Mouse (Mus musculus): Measurements from ENCODE around the gene Gxylt2. TPM values are rescaled to one million over a fixed set of nuclear protein-coding genes. Genes with fewer than 3 reads are reported as not detected.

The Gxylt2 gene
- total RNA-seq (2021): 1 to 10 TPM in 1 of 2 experiments, under 1 TPM in 1; 0.96 to 1.3 TPM

DNA sequence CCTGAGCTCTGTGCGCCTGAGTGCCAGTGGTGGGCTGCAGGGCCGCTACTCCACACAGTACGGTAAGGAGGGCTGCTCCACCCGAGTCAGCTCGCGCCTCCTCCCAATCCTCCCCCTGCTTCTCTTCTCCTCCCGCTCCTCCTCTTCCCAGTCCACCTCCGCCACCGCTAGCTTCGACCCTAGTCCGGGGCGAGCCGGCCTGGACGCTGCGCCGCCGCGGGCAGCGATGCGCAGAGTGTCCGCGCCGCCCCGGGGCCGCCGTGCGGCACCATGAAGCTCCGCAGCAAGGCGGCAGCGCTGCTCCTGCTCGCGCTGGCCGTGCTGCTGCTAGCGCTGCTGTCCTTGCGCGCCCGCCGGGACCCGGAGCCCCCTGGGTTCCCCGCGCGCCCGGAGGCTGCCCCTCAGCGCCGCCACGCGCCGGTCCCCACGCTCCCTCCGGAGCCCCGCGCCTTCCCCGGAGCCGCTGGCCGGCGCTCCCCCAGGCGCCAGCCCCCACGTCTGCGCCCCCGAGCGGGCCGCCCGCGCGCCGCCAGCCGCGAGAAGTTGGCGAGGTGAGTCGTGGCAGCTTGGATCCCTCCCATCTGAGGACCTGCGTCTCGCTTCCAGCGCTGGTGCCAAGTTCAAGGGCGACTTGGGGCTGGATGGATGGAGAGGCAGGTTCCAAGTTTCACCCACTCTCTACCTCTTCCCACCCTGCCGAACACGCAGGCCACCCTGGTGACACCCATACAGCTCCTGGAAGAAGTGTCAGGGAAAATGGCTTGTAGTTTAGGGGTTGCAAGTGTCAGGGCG lies at the start of gene Gxylt2:
TSS of gene Gxylt2 (plus strand) at position 161 of the 792 bp plus-strand sequence.
- DNase-seq (ENCODE audit: low spot score in 2 of 2): peak; percentile 34 to 48
- intact Hi-C loops (cut with DNase I): no loop called here

DNA sequence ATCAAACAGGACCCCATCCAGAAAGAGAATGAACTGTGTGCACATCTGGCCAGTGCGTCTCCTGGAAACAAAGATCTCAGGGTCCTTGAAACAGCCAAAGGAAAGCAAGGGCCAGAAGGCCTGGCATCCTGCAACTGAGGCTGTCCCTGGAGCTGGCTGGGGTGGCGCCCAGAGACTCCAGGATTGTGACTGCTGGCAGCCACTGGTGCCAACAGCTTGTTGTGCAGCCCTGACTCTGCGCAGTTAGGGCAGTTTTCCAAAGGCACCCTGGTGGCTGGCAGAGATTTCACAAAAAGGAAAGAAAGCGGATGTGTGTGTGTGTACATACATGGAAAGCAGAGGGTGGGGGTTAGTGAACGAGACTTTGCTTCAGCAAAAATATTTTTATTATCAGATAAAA lies 44.1 kb upstream of the Gxylt2 start:
- peak; percentile 32 to 39 for DNase-seq (ENCODE audit: low spot score in 2 of 2)
- intact Hi-C loops (cut with DNase I): no loop called here

DNA sequence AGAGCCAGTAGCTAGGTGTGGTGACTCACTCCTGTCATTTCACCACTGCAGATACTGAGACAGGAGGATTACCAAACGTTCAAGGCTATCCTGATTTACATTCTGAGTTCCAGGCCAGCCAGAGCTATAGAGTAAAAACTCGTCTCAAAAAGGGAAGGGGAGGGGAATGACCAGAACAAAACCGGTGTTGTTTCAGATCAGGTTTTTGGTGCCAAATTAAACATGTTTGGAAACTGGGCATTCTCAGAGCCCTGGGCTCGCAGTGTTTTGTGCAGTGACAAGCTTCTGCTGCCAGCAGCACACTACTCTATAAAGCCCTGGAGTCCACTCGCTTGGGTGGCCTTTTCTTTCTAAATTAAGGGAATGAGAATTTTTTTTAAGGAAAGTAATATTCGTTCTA lies 42.3 kb upstream of the Gxylt2 start:
- intact Hi-C loops (cut with DNase I): no loop called here
- DNase-seq (ENCODE audit: low spot score in 2 of 2): no peak

DNA sequence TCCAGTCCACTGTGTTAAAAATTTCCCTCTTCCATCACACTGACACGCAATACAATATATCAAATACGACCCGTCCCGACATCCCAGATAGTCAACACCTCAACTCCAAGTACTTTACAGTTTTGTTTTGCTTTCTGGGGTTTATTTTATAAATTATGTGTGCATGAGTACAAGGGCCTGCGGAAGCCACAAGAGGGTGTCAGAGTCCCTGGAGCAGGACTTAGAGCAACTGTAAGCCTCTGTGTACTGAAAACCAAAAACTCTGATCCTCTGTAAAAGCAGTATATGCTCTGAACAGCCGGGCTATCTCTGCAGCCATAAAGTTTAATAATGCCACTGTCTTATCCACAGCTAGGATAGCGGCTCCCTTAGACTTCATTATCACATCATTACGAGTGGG lies 36.9 kb upstream of the Gxylt2 start:
- intact Hi-C loops (cut with DNase I): no loop called here
- no peak for DNase-seq (ENCODE audit: low spot score in 2 of 2)

DNA sequence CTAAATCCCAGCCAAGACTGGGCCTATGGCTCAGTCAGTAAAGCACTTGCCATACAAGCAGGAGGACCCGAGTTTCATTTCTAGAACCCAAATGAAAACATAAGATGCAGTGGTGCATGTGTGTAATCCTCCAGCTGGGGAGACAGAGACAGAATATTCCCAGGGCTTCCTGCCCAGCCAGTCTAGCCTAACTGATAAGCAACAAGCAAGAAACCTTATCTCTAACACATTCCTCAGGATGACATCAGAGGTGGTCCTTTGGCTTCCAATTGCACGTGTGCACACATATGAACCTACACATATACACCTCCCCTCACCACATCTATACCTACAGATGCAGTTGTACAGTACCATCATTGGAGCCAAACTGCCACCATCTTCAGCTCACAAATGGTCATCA lies 35.7 kb upstream of the Gxylt2 start:
- DNase-seq (ENCODE audit: low spot score in 2 of 2): no peak
- intact Hi-C loops (cut with DNase I): no loop called here

DNA sequence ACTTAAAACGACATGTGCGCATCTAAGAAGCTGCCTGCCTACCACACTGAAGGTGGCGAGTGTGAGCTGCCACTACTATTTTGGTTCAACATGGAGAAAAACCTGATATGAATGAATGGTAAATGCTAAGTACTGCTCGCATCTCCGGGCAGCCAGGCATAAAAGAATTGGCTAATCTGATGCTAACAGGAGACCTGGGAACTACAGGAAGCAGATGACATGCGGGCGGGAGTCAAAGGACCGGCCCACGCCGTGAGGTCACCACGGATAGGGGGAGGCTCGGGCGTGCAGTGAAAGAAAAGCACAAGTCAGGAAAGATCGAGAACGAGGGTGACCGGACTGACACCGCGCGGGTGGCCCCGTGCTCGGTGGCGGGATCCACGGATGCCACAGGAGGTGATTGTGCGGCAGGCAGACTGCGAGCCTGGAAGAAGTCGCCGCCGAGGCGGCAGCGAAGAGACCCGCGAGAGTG lies 34.1 kb upstream of the Gxylt2 start:
- intact Hi-C loops (cut with DNase I): loop anchor here (10.0 kb wide), 1 partner anchor 594 kb away; no protein-coding TSS in a partner anchor
- peak in 1 of 2 experiments; percentile 46 for DNase-seq (ENCODE audit: low spot score in 2 of 2)

DNA sequence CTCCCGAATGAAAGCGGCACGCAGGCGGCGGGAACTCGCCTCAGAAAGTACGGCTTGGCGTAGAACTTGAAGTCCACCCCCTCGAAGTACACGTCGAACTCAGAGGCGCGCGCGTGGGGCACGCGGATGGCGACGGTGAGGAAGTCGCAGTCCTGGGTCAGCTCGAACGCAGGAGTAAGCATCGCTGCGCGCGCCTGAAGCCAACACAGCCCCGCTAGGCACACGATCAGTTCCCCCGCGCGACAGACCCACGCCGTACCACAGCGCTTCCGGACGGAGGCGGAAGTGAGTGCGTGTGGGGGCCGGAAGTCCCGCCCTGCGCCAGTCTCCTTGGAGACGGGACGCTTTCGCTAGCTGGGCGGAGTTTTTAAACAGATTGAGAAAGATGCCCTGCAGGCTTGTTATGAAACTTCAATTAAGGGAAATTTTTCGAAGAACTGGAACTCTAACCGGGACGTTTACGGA lies 33.6 kb upstream of the Gxylt2 start, which contains the start of gene Shq1:
TSS of gene Shq1 (minus strand) at position 278 of the 465 bp plus-strand sequence.
- intact Hi-C loops (cut with DNase I): loop anchor here (10.0 kb wide), 1 partner anchor 594 kb away; no protein-coding TSS in a partner anchor
- DNase-seq (ENCODE audit: low spot score in 2 of 2): peak; percentile 88

DNA sequence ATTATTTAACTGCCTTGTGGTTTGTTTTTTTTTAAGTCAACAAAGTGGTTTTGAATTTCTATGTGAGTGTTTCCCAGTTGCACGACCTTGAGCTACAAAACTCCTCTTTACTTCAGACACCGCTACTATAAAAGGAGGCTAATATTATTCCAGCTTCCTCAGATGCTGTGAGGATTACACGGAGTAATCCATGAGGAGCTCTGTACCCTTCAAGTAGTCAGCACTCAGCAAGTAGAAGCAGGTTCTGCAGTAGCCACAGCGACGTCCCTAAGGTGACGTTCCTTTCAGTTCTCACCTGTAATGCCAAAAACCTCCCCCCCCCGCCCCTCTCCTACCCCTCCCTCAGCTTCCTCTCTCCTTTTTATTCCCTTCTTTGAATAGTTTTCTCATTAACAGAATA lies 33.1 kb upstream of the Gxylt2 start:
- no peak for DNase-seq (ENCODE audit: low spot score in 2 of 2)
- intact Hi-C loops (cut with DNase I): loop anchor here (10.0 kb wide), 1 partner anchor 593 kb away; no protein-coding TSS in a partner anchor

DNA sequence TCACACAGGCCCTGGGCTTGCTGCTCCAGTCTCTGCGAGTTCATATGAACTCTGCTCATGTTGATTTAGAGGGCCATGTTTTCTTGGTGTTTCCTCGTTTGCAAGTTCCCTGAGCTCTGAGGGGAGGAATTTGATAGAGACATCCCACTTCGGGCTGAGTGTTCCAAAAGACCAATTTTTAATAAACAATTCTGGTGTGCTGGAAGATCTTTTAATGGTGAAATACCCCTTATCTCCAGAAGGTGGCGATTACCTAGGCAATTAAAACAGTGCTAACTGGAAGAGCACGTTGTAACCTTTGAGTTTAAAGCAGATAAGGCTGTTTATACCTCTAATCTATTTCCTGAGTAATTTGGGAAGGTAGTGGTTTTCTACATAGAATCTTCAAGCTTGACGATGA lies 29.6 kb upstream of the Gxylt2 start:
- intact Hi-C loops (cut with DNase I): loop anchor here (1.0 to 10.0 kb wide), 2 partner anchors 201 to 590 kb away; no protein-coding TSS in a partner anchor
- DNase-seq (ENCODE audit: low spot score in 2 of 2): no peak

DNA sequence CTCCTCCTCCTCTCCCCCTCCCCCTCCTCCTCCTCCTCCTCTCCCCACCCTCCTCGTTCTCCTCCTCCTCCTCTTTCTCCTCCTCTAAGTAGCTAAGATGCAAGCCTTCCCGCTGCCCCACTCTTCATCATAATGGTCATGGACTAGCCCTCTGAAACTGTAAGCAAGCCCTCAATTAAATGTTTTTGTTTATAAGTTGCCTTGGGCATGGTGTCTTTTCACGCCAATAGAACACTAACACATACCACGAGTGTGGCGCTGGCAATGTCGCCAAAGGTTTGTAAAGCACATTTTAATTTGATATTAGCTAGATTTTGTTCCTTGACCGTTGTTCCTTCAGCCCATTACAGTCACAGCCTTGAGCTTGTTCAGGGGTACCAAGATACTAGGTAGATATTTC lies 28.1 kb upstream of the Gxylt2 start:
- intact Hi-C loops (cut with DNase I): loop anchor here (2.0 to 10.0 kb wide), 2 partner anchors 158 to 588 kb away; no protein-coding TSS in a partner anchor
- DNase-seq (ENCODE audit: low spot score in 2 of 2): no peak

DNA sequence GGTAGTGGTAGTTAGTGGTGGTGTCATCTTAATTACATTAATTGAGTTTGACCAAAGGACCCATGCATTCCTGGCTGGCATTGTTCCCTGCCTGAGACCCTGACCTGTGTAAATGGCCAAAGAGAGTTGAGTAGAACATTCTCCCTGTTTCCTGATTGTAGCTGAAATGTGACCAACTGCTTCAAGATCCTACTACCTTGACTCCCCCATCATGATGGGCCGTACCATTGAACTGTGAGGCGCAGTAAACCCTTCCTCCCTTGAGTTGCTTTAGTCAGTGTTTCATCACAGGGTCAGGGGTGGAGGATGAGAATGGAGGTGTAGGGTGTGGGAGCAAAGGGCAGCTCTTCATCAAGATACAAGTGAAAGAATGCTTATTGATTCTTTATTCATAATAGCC lies 25.9 kb upstream of the Gxylt2 start:
- intact Hi-C loops (cut with DNase I): loop anchor here (10.0 kb wide), 1 partner anchor 586 kb away; no protein-coding TSS in a partner anchor
- no peak for DNase-seq (ENCODE audit: low spot score in 2 of 2)

DNA sequence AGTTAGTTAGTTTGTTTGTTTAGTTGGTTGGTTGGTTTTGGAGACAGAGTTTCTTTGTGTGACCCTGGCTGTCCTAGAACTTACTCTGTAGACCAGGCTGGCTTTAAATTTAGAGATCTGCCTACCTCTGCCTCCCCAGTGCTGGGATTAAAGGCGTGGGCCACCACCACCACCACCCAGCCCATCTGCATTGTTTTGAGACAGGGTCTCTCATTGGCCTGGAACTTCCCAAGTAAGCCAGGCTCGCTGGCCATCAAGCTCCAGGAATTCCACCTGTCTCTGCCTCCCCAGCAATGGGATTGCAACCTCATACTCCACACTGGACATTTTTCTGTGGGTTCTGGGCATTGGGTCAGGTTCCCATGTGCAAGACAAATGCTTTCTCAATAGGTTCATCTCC lies 18.2 kb upstream of the Gxylt2 start:
- DNase-seq (ENCODE audit: low spot score in 2 of 2): no peak
- intact Hi-C loops (cut with DNase I): no loop called here

DNA sequence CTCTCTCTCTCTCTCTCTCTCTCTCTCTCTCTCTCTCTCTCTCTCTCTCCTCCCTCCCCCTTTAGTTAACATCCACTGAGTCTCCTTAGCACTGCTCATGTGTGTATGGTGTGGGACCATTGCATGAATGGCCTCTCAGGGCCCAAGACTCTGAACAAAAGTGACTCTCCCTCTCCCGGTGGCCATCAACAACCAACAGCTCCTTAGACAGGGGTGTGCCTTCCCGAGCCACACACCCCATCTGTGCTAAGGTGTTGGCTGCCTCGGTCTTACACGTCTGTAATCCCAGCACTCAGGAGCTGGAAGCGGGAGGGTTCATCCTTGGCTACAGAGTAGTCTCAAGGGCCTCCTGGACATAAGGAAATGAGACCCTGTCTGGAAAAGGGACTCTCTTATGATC lies 4.5 kb upstream of the Gxylt2 start:
- intact Hi-C loops (cut with DNase I): no loop called here
- DNase-seq (ENCODE audit: low spot score in 2 of 2): no peak

DNA sequence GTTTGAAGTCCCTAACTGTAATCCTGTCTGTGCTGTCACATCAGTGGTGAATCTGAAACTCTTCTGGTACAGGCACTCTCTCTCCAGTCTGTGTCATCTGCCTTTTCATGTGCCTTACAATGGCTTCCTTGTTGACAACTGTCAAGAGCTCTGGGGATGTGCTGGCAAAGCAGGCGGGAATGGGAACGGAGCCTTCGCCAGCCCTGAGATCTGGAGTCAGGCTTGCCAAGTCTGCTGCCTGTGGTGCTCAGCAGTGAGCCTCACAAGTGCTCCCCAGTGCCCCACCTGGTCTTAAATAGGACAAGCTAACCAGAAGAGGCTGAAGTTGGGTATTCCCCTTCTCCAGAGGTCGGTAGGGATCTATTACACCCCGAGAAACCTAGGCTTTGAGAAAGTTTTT lies 3.8 kb upstream of the Gxylt2 start:
- intact Hi-C loops (cut with DNase I): no loop called here
- no peak for DNase-seq (ENCODE audit: low spot score in 2 of 2)

DNA sequence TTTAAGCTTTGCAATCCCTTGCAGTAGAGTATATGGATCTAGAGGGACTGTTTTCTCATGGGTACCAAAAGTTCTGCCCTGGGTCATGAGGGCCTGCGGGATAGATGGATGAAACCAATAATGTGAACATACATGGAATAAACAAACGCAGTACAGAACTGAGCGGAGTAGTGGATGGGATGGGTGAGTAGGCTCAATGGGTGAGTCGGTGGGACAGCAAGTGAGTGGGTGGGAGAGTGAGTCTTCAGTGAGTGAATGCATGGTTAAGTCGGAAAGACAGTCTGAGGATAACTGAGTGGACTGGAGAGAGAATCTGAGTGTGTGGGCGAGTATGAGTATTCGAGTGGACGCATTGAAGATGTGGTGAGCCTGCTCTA lies 349 bp upstream of the Gxylt2 start:
- intact Hi-C loops (cut with DNase I): no loop called here
- DNase-seq (ENCODE audit: low spot score in 2 of 2): no peak

DNA sequence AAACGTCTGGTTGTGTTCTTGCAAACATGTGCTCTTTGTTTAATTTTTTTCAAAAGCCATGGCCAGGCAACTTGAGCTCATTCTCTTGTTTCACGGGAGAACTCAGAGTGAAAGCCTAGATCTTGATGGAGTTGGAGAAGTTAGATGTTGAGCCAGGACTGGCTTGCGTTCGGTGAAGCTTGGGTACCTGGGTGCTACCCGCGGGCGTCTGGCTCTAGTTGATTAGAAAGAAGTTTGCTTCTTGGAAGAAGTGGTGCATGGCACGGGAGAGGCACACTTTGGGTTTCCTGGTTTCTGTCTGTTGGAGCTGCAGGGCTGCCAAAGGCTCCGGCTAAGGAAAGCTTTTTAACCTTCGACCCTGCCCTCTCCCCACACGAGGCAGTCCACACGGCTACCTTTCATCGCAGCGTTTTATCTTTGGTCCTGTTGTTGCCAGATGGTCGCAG lies 855 bp downstream of the Gxylt2 start:
- DNase-seq (ENCODE audit: low spot score in 2 of 2): peak in 1 of 2 experiments; percentile 9
- intact Hi-C loops (cut with DNase I): no loop called here

DNA sequence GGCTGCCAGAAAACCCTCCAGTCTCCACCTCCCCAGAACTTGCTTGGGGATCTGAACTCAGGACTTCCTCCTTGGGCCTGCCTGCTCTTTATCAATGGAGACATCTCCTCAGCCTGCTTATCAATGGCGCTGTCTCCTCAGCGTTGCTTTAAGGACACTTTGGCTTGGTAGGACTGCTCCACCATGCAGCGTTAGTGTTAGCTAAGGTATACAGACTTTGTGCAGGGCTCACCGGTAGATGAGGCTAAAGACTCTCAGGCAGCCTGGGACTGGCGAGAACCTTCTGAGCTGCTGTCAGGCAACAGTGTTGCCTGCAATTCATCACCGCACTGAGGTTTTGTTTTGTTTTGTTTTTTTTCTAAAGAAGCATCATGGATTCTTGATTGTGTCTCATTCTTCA lies 2.3 kb downstream of the Gxylt2 start:
- DNase-seq (ENCODE audit: low spot score in 2 of 2): no peak
- intact Hi-C loops (cut with DNase I): no loop called here

DNA sequence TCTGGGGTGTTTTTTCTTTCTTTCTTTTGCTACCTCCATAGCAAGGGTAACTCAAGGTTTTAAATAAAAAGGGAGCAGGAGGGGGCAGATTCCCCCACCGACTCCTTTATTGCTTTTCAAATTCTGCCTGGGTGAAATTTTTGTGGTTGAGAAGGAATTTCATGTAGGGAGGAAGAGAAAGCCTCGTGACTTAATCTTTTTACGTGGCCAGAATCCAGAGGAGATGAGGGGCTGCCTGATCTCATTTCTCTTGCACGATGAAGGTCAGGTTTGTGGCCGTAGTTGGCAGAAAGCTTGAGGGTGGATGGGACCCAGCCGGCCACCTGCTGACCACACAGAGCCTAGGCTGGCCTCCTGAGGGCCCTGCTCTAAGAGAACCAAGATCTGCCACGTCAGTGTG lies 3.0 kb downstream of the Gxylt2 start:
- intact Hi-C loops (cut with DNase I): no loop called here
- no peak for DNase-seq (ENCODE audit: low spot score in 2 of 2)

DNA sequence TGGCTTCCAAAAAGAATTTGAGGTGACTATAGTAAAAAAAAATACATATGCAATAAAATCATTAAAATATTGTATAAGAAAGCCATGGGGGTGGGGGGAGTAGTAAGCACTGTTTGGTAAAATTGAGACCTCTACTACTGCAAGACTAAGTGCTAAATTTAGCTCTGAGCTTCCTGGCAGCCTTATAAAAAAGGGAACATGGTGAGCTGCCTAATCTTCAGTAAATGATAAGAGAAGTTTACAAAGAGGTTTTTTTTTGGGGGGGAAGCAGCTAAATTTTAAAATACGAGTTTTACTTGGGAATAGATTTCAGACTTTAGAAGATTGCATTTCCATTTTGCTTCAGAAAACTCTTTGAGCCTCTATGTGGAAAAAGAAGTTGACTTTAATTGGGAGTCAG lies 3.7 kb downstream of the Gxylt2 start:
- no peak for DNase-seq (ENCODE audit: low spot score in 2 of 2)
- intact Hi-C loops (cut with DNase I): no loop called here

DNA sequence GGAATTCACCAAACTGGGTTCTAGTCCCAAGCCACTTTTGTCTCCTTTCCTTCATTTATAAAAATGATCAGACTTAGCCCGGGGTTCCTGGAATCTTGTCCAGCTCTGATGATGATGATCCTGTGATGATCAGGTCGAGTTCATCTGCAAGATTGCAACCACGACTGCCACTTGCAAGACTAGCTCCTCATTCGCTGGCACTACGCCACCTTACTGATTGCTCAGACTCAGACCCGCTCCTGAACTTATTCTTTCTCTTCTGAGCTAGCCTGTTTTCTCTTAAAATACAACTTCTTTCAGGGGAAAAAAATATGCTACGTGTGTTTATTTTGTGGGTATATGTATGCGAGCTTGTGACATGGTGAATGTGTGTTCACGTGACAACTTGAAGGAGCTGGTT lies 4.5 kb downstream of the Gxylt2 start:
- DNase-seq (ENCODE audit: low spot score in 2 of 2): no peak
- intact Hi-C loops (cut with DNase I): no loop called here

DNA sequence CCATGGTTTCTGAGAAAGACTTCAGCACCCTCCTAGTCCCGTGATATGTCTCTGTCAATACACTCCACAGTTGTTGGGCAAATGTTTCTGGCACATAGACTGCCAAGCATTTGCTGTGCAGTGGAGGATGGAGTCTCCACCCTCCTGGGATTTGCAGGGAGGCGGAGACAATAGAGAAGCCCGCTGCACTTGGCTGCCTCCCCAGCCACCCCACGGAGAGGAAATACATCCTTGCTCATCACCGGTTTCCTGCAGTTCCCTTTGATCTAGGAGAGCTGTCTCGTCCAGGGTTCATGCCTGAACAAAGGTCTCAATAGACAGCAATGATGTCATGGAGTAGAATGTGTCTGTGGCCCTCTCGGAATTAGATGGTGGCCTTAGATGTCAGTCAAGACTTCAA lies 4.9 kb downstream of the Gxylt2 start:
- DNase-seq (ENCODE audit: low spot score in 2 of 2): no peak
- intact Hi-C loops (cut with DNase I): no loop called here
